Mouse (Mus musculus): Measurements from ENCODE around the gene March9. TPM values are rescaled to one million over a fixed set of nuclear protein-coding genes. Genes with fewer than 3 reads are reported as not detected.

Gene March9
- polyA plus RNA-seq, 1 experiment, result 1.7 TPM

DNA sequence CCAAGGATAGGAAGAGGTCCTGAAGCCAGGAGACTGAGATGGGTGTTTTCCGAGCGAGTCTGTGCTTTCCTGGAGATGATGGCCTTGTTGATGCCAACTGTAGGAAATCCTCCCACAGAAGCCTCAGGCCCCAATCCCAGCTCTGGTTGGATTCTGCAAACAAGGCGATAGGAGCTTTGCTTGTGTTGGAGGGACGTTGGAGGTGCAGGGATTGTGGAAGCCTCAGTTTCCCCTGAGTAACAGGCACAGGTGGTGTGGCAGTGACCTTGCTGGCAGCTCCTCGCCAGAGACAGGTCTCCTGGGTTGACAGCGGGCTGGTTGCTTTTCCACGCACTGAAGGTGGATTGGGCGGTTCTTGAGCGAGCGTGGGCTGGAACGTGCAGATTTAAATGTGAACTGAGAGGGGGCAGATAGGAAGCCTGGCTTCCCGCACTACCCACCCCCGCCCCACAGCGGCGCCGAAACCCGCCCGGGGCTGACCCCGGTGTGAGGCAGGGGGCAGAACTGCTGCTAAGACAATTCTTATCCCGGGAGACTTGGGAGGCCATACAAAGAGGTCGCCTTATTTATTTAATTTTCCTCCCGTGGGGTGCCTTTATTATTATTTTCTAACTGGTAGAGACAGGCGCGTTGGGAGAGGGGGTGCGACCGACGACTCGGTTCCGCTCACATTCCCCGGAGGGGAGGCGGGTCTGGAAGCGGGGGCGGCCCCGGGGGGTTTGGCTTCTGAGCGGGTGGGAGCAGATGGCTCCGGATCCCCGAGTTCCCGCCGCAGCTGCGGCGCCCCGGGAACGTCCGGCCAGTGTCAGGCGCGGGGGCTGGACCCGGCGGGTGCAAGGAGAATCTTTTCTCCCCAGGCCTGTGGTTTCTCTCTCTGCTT is 21.2 kb upstream of the March9 start:
- H3K4me3 ChIP-seq (ENCODE audit: insufficient read depth, low read length), result no peak overlapping the region
- H3K4me1 ChIP-seq (ENCODE audit: control insufficient read depth, insufficient read depth, low read length), result no peaks in the 10 kb centered on the region
- H3K27ac ChIP-seq (ENCODE audit: insufficient read depth, low read depth, low read length), result no peak overlapping the region
- TF ChIP-seq CTCF (IDR thresholded peaks at IDR 0.05; ENCODE audit: low read depth, low read length) (no peak), POLR2A (IDR thresholded peaks at IDR 0.05; ENCODE audit: borderline replicate concordance, low read depth, low read length) (no peak)

DNA sequence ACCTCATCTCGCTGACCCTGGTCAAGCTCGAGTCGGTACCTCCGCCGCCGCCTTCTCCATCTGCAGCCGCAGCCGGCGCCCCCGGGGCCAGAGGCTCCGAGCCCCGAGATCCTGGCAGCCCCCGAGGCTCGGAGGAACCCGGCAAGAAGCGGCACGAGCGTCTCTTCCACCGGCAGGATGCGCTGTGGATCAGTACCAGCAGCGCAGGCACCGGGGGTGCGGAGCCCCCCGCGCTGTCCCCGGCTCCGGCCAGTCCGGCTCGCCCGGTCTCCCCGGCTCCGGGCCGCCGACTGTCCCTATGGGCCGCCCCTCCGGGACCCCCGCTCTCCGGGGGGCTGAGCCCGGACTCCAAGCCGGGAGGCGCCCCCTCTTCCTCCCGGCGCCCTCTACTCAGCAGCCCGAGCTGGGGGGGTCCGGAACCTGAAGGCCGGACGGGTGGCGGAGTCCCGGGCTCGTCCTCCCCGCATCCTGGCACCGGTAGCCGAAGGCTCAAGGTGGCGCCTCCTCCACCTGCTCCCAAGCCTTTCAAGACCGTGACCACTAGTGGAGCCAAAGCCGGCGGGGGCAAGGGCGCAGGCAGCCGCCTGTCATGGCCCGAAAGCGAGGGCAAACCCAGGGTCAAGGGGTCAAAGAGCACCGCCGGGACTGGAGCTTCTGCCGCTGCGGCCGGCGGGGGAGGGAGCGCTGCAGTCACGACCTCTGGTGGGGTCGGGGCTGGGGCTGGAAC is 19.8 kb upstream of the March9 start:
- no peak overlapping the region for H3K4me3 ChIP-seq (ENCODE audit: insufficient read depth, low read length)
- TF ChIP-seq CTCF (IDR thresholded peaks at IDR 0.05; ENCODE audit: low read depth, low read length), result no peak
- TF ChIP-seq POLR2A (IDR thresholded peaks at IDR 0.05; ENCODE audit: borderline replicate concordance, low read depth, low read length), result no peak
- H3K27ac ChIP-seq (ENCODE audit: insufficient read depth, low read depth, low read length), result no peak overlapping the region
- H3K4me1 ChIP-seq (ENCODE audit: control insufficient read depth, insufficient read depth, low read length), result 0 out of 2 replicates have a peak, but pooled peaks cover 3% of the 10 kb centered on the region

DNA sequence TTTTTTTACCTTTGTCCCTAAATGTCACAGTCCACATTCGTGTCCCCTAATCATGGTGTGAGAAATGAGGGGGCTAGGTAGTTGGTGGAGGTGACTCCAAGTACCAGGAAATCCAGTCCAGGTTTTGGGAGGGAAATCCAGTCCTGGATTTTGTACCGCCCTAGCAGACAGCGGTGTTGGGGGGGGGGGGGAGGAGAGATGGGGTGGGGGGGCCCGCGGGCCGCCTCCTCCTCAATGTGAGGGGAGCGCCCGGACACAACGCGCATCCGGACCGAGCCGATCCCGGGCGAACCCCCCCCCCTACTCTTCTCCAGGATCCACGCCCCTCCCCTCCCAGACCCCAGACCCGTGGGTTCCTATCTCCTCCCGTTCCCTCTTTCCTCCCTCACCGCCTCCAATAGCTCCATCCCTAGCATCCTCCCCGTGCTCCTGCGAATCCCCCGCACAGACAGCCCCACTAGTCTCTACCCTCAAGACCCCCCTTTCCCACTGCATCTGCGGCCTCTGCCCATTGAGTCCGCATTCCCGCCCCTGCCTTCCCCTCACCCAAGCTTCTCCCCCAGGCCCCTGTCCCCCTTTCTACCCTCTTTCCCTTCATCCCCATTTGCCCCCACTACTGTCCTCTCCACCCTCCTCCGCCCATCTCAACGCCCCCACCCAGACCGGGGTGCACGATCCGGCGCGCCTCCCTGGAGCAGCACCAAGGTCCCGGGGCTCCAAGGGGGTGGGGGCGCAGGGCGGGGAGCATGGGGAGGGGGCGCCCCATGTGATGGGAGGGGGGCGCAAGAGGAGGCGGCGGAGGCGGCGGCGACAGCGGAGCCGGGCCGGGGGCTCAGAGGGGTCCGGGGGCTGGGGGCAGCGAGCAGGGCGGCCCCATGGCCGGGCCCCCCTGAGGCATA is 18.9 kb upstream of the March9 start:
- Histone ChIP-seq H3K4me1 (ENCODE audit: control insufficient read depth, insufficient read depth, low read length) (0 out of 2 replicates have a peak, but pooled peaks cover 3% of the 10 kb centered on the region), H3K27ac (ENCODE audit: insufficient read depth, low read depth, low read length) (no peak overlapping the region), H3K4me3 (ENCODE audit: insufficient read depth, low read length) (no peak overlapping the region)
- no peak for TF ChIP-seq CTCF (IDR thresholded peaks at IDR 0.05; ENCODE audit: low read depth, low read length)
- TF ChIP-seq POLR2A (IDR thresholded peaks at IDR 0.05; ENCODE audit: borderline replicate concordance, low read depth, low read length), result no peak

DNA sequence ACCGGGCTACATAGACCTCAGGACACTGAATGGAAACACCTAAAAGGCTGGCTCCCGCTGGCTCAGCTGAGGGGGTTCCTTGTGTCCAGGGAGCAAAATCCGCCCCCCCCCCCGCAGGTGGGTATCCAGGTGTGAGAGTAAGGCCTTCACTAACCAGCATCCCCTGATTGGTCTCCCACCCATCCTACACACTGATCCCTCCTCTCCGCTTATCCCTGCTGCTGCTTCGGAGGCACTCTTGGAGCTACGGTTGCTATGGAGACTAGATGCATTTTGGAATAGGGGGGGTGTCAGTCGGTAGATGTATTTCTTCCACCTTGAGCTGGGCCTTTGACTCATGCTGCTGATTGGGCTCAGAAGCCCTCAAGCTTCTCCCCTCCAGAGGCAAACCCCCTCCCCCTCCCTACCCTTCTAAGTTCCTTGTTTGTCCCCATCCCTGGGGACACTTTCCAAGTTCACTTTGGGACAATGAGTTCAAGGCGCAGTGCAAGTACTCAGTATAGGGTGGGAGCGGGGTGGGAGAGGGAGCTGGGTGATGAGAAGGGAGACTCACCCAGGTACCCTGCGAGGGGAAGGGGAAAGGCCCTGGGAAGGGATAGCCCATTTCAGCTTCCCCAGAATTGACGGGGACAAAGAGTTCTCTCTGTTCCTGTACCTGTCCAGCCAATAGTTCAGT is 18.2 kb upstream of the March9 start:
- Histone ChIP-seq H3K27ac (ENCODE audit: insufficient read depth, low read depth, low read length) (no peak overlapping the region), H3K4me3 (ENCODE audit: insufficient read depth, low read length) (no peak overlapping the region), H3K4me1 (ENCODE audit: control insufficient read depth, insufficient read depth, low read length) (0 out of 2 replicates have a peak, but pooled peaks cover 3% of the 10 kb centered on the region)
- no peak for TF ChIP-seq POLR2A (IDR thresholded peaks at IDR 0.05; ENCODE audit: borderline replicate concordance, low read depth, low read length)
- TF ChIP-seq CTCF (IDR thresholded peaks at IDR 0.05; ENCODE audit: low read depth, low read length), result no peak

DNA sequence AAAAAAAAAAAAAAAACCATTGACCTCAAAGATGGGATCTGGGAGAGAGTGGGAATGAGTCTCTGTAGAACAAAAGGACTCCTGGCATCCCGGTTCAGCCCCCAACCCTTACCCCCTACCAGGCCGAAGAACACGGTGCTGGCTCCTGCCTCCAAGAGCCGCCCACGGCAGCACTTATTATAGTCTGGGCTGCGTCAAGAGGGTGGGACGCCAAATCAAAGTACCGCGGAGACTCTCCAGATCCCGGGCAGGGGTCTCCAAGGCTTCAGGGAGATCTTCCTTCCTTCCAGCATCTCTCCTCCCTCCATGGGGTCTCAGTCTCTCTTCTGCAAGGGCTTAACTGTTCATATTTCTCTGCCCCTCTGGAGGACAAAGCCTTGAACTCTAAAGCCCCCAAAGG is 17.5 kb upstream of the March9 start:
- H3K4me3 ChIP-seq (ENCODE audit: insufficient read depth, low read length), result no peak overlapping the region
- no peak for TF ChIP-seq POLR2A (IDR thresholded peaks at IDR 0.05; ENCODE audit: borderline replicate concordance, low read depth, low read length)
- TF ChIP-seq CTCF (IDR thresholded peaks at IDR 0.05; ENCODE audit: low read depth, low read length), result no peak
- H3K27ac ChIP-seq (ENCODE audit: insufficient read depth, low read depth, low read length), result no peak overlapping the region
- H3K4me1 ChIP-seq (ENCODE audit: control insufficient read depth, insufficient read depth, low read length), result 0 out of 2 replicates have a peak, but pooled peaks cover 3% of the 10 kb centered on the region

DNA sequence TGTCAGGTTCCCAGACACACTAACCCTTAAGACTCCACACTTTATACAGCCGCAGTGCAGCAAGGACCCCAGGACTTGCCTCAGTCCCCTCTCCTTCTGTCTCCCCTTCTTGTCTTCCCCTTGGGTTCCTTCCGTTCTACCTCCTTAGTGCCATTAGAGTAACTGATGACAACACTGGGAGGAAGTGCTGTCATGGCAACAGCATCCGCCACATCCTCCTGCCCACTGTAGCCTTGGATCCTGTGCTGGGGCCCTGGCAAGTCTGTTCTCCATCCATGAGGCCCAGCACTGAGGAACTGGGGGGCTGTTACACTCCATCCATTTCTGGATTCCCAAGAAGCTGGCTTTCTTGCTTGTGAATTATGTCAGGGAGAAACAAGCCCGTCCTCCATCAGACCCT is 16.1 kb upstream of the March9 start:
- no peak for TF ChIP-seq POLR2A (IDR thresholded peaks at IDR 0.05; ENCODE audit: borderline replicate concordance, low read depth, low read length)
- no peak for TF ChIP-seq CTCF (IDR thresholded peaks at IDR 0.05; ENCODE audit: low read depth, low read length)
- Histone ChIP-seq H3K4me3 (ENCODE audit: insufficient read depth, low read length) (no peak overlapping the region), H3K27ac (ENCODE audit: insufficient read depth, low read depth, low read length) (no peak overlapping the region), H3K4me1 (ENCODE audit: control insufficient read depth, insufficient read depth, low read length) (peaks cover 6% of the 10 kb centered on the region; the same call in 1 of the 2 replicates)

DNA sequence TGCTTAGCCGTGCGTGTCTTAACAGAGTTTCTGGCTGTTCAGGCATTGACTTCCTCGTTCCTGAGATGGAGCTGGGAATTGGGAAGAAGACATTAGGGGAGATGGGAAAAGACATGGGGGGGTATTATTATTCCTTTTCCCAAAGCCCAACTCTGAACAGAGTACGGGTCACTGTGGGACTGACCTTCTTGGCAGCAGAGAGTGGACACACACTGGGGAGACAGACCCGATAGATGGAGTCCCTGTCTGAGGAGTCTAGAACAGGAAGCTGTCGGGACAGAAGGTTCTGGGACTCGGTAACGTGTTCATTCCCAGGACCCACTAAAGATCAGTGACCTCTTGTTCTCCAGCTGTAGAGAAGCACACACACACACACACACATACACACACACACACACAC is 15.7 kb upstream of the March9 start:
- peaks cover 7% of the 10 kb centered on the region; the same call in 1 of the 2 replicates for H3K4me1 ChIP-seq (ENCODE audit: control insufficient read depth, insufficient read depth, low read length)

DNA sequence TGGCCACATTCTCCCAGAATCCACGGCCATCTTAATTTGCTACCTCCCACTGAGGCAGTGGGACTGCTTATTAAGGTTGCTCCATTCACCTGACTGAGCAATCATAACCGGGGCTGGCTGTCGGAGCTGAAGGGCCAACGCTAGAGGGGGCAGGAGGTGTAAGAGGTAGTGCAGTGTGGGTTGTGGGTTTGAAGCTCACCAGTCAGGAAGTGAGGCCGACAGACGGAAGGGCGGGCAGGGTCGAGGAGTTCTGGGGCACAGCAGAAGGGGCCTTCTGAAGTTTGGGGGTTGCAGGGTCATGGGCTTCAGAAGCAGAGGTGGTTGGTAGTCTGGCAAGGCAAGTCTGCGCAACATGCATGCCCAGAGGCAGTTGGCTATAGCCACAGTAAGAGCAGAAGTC is 15.1 kb upstream of the March9 start, which contains the start of gene Agap2:
Gene Agap2, plus strand, starts transcription at position 205 of the 400 bp plus-strand sequence.
- no peak within 1 kb of the TSS for H3K27ac ChIP-seq (ENCODE audit: insufficient read depth, low read depth, low read length)
- TF ChIP-seq CTCF (IDR thresholded peaks at IDR 0.05; ENCODE audit: low read depth, low read length) (no peak), POLR2A (IDR thresholded peaks at IDR 0.05; ENCODE audit: borderline replicate concordance, low read depth, low read length) (no peak)
- no peak within 1 kb of the TSS for H3K4me3 ChIP-seq (ENCODE audit: insufficient read depth, low read length)
- H3K4me1 ChIP-seq (ENCODE audit: control insufficient read depth, insufficient read depth, low read length), result peaks cover 7% of the 10 kb centered on the region; the same call in 1 of the 2 replicates

More for the DNA sequence above, 15.7 kb upstream of the March9 start:
- H3K27ac ChIP-seq (ENCODE audit: insufficient read depth, low read depth, low read length), result no peak overlapping the region
- H3K4me3 ChIP-seq (ENCODE audit: insufficient read depth, low read length), result no peak overlapping the region
- TF ChIP-seq CTCF (IDR thresholded peaks at IDR 0.05; ENCODE audit: low read depth, low read length), result no peak
- TF ChIP-seq POLR2A (IDR thresholded peaks at IDR 0.05; ENCODE audit: borderline replicate concordance, low read depth, low read length), result no peak

Measured in bone marrow macrophage, adult 2 months (primary cell).